Mouse (Mus musculus) forebrain, postnatal 0 days (tissue): ENCODE data around the gene Mxra8. TPM values are rescaled to one million over a fixed set of nuclear protein-coding genes. Genes with fewer than 3 reads are reported as not detected.
A peak's percentile ranks its signal among the peaks of the same experiment; 100 is the strongest.

Experiments used
- ATAC-seq: fragments of 200-750 bp; cut with Nextera tagmentation; 2 replicates; pipeline ENCODE4 v1.8.0; 2017; ENCODE audit warnings: mild to moderate bottlenecking, moderate library complexity
- DNase-seq: peaks from one replicate; pipeline ENCODE4 v3.0.0-alpha.2; 2015
- H3K27ac ChIP-seq: fragments of 300-500 bp; sonication (generic); 2 replicates; pipeline ENCODE4 v1.5.1; 2014; ENCODE audit warnings: low read depth, mild to moderate bottlenecking, antibody characterized with exemption, low read length, moderate library complexity, mixed read lengths
- H3K27me3 ChIP-seq: fragments of 300-500 bp; sonication (generic); 2 replicates; pipeline ENCODE4 v1.6.1; 2014; ENCODE audit warnings: mild to moderate bottlenecking, low read length, mixed read lengths; ENCODE audit not compliant: insufficient read depth
- H3K36me3 ChIP-seq: fragments of 300-500 bp; sonication (generic); 2 replicates; pipeline ENCODE4 v1.6.1; 2014; ENCODE audit warnings: mild to moderate bottlenecking, moderate library complexity; ENCODE audit not compliant: insufficient read depth
- H3K4me1 ChIP-seq: fragments of 300-500 bp; sonication (generic); 2 replicates; pipeline ENCODE4 v1.6.1; 2014; ENCODE audit warnings: antibody characterized with exemption; ENCODE audit not compliant: insufficient read depth
- H3K4me2 ChIP-seq: fragments of 300-500 bp; sonication (generic); 2 replicates; pipeline ENCODE4 v1.6.1; 2014; ENCODE audit warnings: low read depth, mild to moderate bottlenecking, moderate library complexity
- H3K4me3 ChIP-seq: fragments of 300-500 bp; sonication (generic); 2 replicates; pipeline ENCODE4 v1.5.1; 2014; ENCODE audit warnings: low read depth, low read length, mixed read lengths
- H3K9ac ChIP-seq: fragments of 300-500 bp; sonication (generic); 2 replicates; pipeline ENCODE4 v1.6.1; 2014; ENCODE audit warnings: mild to moderate bottlenecking
- H3K9me3 ChIP-seq: fragments of 300-500 bp; sonication (generic); 2 replicates; pipeline ENCODE4 v1.6.1; 2016; ENCODE audit warnings: low read length
- CTCF ChIP-seq: sonication (generic); IDR thresholded peaks from 2 replicates; pipeline ENCODE4 v1.5.1; 2016; ENCODE audit warnings: antibody characterized with exemption, control low read depth, low read depth
- WGBS: fragments of 180-500 bp; shearing (Covaris S2); extraction: QIAGEN DNeasy Blood & Tissue Kit; methylation state at CpG from one replicate; pipeline ENCODE4 v1.1.7; 2014; 5-methylcytosine and 5-hydroxymethylcytosine counted together
- polyA plus RNA-seq: library from polyadenylated mRNA; unstranded; fragments of >200 nt; fragmentation: Nextera tagmentation; extraction: Ambion mirVana; gene quantifications from 2 replicates; pipeline ENCODE4 v1.2.1, GENCODE M21; 2015
- total RNA-seq: library from RNA; depleted of rRNA; stranded (reverse); fragments of >200 nt; gene quantifications from 2 replicates; pipeline ENCODE4 v1.2.3, GENCODE M21; 2014

The Mxra8 gene
- total and polyA plus RNA-seq, 2 experiments from 2014 or later, result 30.5 to 35.9 TPM

GRCm38 (mm10) chr4:155802741-155803339 is 36.6 kb upstream of the Mxra8 start, which contains the start of gene Mrpl20:
TSS of gene Mrpl20 (plus strand) at chr4:155802878.
- Histone ChIP-seq H3K27ac (peak within 1 kb of the TSS; percentile 79), H3K4me2 (peak within 1 kb of the TSS; percentile 58), H3K9ac (peak within 1 kb of the TSS; percentile 87), H3K4me1 (peaks cover 11% of the 10 kb centered on the region), H3K4me3 (peak within 1 kb of the TSS; percentile 83), H3K36me3 (peaks cover 18% of the 10 kb centered on the region), H3K27me3 (no peaks in the 10 kb centered on the region; the same call in 1 of the 2 replicates), H3K9me3 (no peaks in the 10 kb centered on the region)
- ATAC-seq, result peak; percentile 68; the same call in 1 of the 2 replicates
- TF ChIP-seq CTCF, result peak; percentile 31; the same call in 1 of the 2 replicates
- WGBS, result 8% methylated on average over 12 of the region's 12 CpGs
- DNase-seq, result peak; percentile 32

GRCm38 (mm10) chr4:155803340-155804041 is 36.0 kb upstream of the Mxra8 start:
- peak overlapping the region; percentile 83 for H3K4me3 ChIP-seq
- peak; percentile 99 for ATAC-seq
- H3K9ac ChIP-seq, result peak overlapping the region; percentile 87
- H3K4me2 ChIP-seq, result peak overlapping the region; percentile 58
- H3K27me3 ChIP-seq, result no peaks in the 10 kb centered on the region; the same call in 1 of the 2 replicates
- H3K36me3 ChIP-seq, result peaks cover 25% of the 10 kb centered on the region
- TF ChIP-seq CTCF, result no peak; the same call in 1 of the 2 replicates
- under 1% methylated on average over 58 of the region's 58 CpGs for WGBS
- H3K4me1 ChIP-seq, result peaks cover 11% of the 10 kb centered on the region
- DNase-seq, result peak; percentile 96
- H3K9me3 ChIP-seq, result no peaks in the 10 kb centered on the region
- H3K27ac ChIP-seq, result peak overlapping the region; percentile 79

GRCm38 (mm10) chr4:155807841-155808240 is 31.6 kb upstream of the Mxra8 start:
- Histone ChIP-seq H3K27ac (no peak overlapping the region), H3K9me3 (no peaks in the 10 kb centered on the region), H3K27me3 (no peaks in the 10 kb centered on the region), H3K4me3 (no peak overlapping the region), H3K4me2 (no peak overlapping the region), H3K9ac (no peak overlapping the region), H3K4me1 (peaks cover 8% of the 10 kb centered on the region), H3K36me3 (peaks cover 47% of the 10 kb centered on the region)
- no peak for TF ChIP-seq CTCF
- DNase-seq (no peak), ATAC-seq (no peak)
- whole genome bisulfite sequencing, result 96% methylated on average over 3 of the region's 3 CpGs

GRCm38 (mm10) chr4:155811929-155812664 is 27.4 kb upstream of the Mxra8 start, which contains the start of gene Ccnl2:
TSS of gene Ccnl2 (plus strand) at chr4:155812489.
- TF ChIP-seq CTCF, result peak; percentile 5; the same call in 1 of the 2 replicates
- H3K9ac ChIP-seq, result peak within 1 kb of the TSS; percentile 99
- H3K27me3 ChIP-seq, result no peaks in the 10 kb centered on the region
- 3% methylated on average over 56 of the region's 60 CpGs for WGBS
- H3K36me3 ChIP-seq, result peaks cover 53% of the 10 kb centered on the region
- ATAC-seq, result peak; percentile 99
- H3K4me1 ChIP-seq, result peaks cover 9% of the 10 kb centered on the region; the same call in 1 of the 2 replicates
- peak within 1 kb of the TSS; percentile 73 for H3K4me2 ChIP-seq
- peak within 1 kb of the TSS; percentile 99 for H3K4me3 ChIP-seq
- DNase-seq, result peak; percentile 99
- peak within 1 kb of the TSS; percentile 90 for H3K27ac ChIP-seq
- no peaks in the 10 kb centered on the region for H3K9me3 ChIP-seq

- TF ChIP-seq CTCF, result no peak
- no peaks in the 10 kb centered on the region for H3K9me3 ChIP-seq
- peaks cover 9% of the 10 kb centered on the region; the same call in 1 of the 2 replicates for H3K4me1 ChIP-seq
- peak overlapping the region; percentile 99 for H3K9ac ChIP-seq
- peak overlapping the region; percentile 99 for H3K4me3 ChIP-seq
- peaks cover 54% of the 10 kb centered on the region for H3K36me3 ChIP-seq
- H3K27ac ChIP-seq, result peak overlapping the region; percentile 90
- WGBS, result 2% methylated on average over 46 of the region's 49 CpGs
- H3K4me2 ChIP-seq, result peak overlapping the region; percentile 73
- ATAC-seq (peak; percentile 25), DNase-seq (peak; percentile 55)
- no peaks in the 10 kb centered on the region for H3K27me3 ChIP-seq
Observed at GRCm38 (mm10) chr4:155812665-155813181, 26.8 kb upstream of the Mxra8 start.

GRCm38 (mm10) chr4:155817533-155817932 is 21.9 kb upstream of the Mxra8 start:
- DNase-seq (no peak), ATAC-seq (no peak)
- TF ChIP-seq CTCF, result no peak
- Histone ChIP-seq H3K36me3 (peaks cover 69% of the 10 kb centered on the region), H3K4me1 (peaks cover 9% of the 10 kb centered on the region; the same call in 1 of the 2 replicates), H3K9ac (no peak overlapping the region), H3K4me2 (no peak overlapping the region), H3K4me3 (no peak overlapping the region), H3K9me3 (no peaks in the 10 kb centered on the region), H3K27me3 (no peaks in the 10 kb centered on the region), H3K27ac (no peak overlapping the region)
- 67% methylated on average over 4 of the region's 4 CpGs for WGBS
